Mouse (Mus musculus): ENCODE data around the gene Pter. TPM values are rescaled to one million over a fixed set of nuclear protein-coding genes. Genes with fewer than 3 reads are reported as not detected.

Pter gene
- 4.0 TPM for polyA plus RNA-seq (2017; shearing (Covaris generic))

DNA sequence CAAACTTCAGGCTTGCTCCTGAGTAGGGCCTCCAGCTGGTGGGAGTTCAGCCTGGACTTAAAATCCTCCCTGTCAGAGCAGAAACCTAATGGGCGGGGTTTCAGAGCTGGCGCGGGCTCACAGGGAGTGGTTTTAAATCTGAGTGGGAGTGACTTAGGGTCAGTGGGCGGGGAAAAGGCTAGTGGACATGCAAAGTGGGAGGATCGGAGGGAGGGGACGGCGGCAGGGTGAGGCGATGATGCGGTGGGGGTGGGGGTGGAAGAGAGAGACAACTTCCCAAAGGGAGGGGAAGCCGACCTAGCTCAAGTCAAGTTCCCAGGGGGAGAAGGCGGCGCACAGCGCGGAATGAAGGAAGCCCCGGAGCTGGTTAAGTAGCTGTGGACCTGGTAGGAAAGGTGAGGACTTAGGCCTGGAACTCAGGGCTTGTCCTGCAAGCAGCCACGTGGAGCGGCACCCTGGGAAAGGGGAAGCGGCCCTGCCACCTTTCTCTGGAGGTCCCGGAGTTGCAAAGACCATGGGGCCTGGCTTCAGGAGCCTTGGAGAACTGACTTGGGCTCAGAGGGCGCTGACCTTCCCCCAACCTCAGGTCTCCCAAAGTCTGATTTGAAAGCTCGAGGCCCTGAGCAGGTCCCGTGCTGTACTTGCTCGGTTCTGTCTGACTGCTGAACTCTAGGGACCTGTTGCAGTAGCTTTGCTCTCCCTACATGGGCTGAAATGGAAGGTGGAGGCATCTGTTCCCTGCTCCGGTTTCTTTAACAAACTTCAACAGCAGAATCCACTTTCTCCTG, at the start of gene Pter:
Gene Pter, plus strand, starts transcription at position 238 of the 788 bp plus-strand sequence.

DNA sequence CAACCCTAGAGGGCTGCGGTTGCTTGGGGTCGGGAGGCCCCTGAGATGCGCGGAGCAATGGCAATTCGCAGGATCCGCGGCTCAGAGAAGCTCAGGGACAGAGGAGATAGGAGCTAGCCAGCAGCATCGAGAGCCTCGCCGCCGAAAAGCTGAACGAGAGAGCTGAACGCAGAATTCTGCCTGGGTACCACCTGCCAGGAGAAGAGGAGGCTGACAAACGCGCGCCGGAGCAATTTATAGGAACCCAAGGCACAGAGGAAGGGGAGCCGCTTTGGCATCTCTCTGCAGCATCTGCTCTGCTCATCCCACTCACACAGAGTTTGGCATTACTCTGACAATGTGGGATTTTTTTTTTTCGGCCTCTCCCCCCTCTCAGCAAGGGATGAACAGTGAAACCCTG, 87.6 kb downstream of the Pter start, which contains the start of gene C1ql3:
Gene C1ql3, minus strand, starts transcription at position 335 of the 400 bp plus-strand sequence.

Other genes starting within 250 kb of the Pter start
- gene C1ql3, start 87.8 kb downstream of the Pter start, polyA plus RNA-seq (2017; shearing (Covaris generic)), result 0.62 TPM